Mouse (Mus musculus) stomach, postnatal 0 days (tissue): ENCODE data around the gene 1700001P01Rik.
A peak's percentile ranks its signal among the peaks of the same experiment; 100 is the strongest.

Experiments
- CTCF ChIP-seq: IDR thresholded peaks from 2 replicates; pipeline ENCODE4 v1.5.1; 2016; ENCODE audit warnings: antibody characterized with exemption, low read depth, mild to moderate bottlenecking, moderate library complexity
- EP300 ChIP-seq: optimal IDR thresholded peaks from 2 replicates; pipeline ENCODE3; 2016; ENCODE audit warnings: antibody characterized with exemption

- TF ChIP-seq CTCF (no peak), EP300 (peak; percentile 91)
Measured at GRCm38 (mm10) chr11:97781832-97782563, 6.3 kb upstream of the 1700001P01Rik start, which contains the start of gene Rpl23.
